Mouse (Mus musculus) heart, embryonic 10.5 days (tissue): ENCODE data around the gene Cdh12. TPM values are rescaled to one million over a fixed set of nuclear protein-coding genes. Genes with fewer than 3 reads are reported as not detected.
"Not testable (repeated sequence)": the region's sequence is repeated elsewhere in the genome, so short reads cannot be mapped to it uniquely, and the experiment has no call there.

Experiments used
- DNase-seq: peaks from one replicate; pipeline ENCODE4 v3.0.0-alpha.2; 2017; ENCODE audit warnings: low spot score
- H3K27ac ChIP-seq: fragments of 300-500 bp; sonication (generic); 2 replicates; pipeline ENCODE4 v1.5.1; 2016; ENCODE audit warnings: mild to moderate bottlenecking
- H3K27me3 ChIP-seq: fragments of 300-500 bp; sonication (generic); 2 replicates; pipeline ENCODE4 v1.6.1; 2016; ENCODE audit warnings: mild to moderate bottlenecking; ENCODE audit not compliant: poor library complexity, insufficient read depth, severe bottlenecking
- H3K36me3 ChIP-seq: fragments of 300-500 bp; sonication (generic); 2 replicates; pipeline ENCODE4 v1.6.1; 2016; ENCODE audit warnings: mild to moderate bottlenecking, moderate library complexity
- H3K4me1 ChIP-seq: fragments of 300-500 bp; sonication (generic); 2 replicates; pipeline ENCODE4 v1.6.1; 2016; ENCODE audit warnings: mild to moderate bottlenecking
- H3K4me3 ChIP-seq: fragments of 300-500 bp; sonication (generic); 2 replicates; pipeline ENCODE4 v1.5.1; 2016; ENCODE audit warnings: mild to moderate bottlenecking, moderate library complexity
- H3K9me3 ChIP-seq: fragments of 300-500 bp; sonication (generic); 2 replicates; pipeline ENCODE4 v1.6.1; 2016; ENCODE audit warnings: mild to moderate bottlenecking, moderate library complexity
- WGBS: fragments of 180-500 bp; shearing (Covaris S2); methylation state at CpG from one replicate; pipeline ENCODE4 v1.1.7; 2016; 5-methylcytosine and 5-hydroxymethylcytosine counted together
- polyA plus RNA-seq: library from polyadenylated mRNA; unstranded; fragments of >200 nt; fragmentation: Nextera tagmentation; extraction: Ambion mirVana; gene quantifications from 2 replicates; pipeline ENCODE4 v1.2.1, GENCODE M21; 2016

Cdh12 gene
- polyA plus RNA-seq, 1 experiment from 2014 or later = 0.03 TPM

- Histone ChIP-seq H3K4me1 (no peaks in the 10 kb centered on the region), H3K27ac (no peak overlapping the region), H3K9me3 (no peaks in the 10 kb centered on the region), H3K4me3 (no peak overlapping the region), H3K36me3 (no peaks in the 10 kb centered on the region), H3K27me3 (no peaks in the 10 kb centered on the region)
- DNase-seq = no peak
- 74% methylated on average over 4 of the region's 4 CpGs for WGBS
Observed at GRCm38 (mm10) chr15:21000541-21000940, 551.5 kb downstream of the Cdh12 start.

GRCm38 (mm10) chr15:21007931-21008330, 558.9 kb downstream of the Cdh12 start:
- no peaks in the 10 kb centered on the region for H3K4me1 ChIP-seq
- WGBS = 76% methylated on average over 2 of the region's 2 CpGs
- H3K4me3 ChIP-seq = no peak overlapping the region
- H3K27me3 ChIP-seq = no peaks in the 10 kb centered on the region
- no peaks in the 10 kb centered on the region for H3K9me3 ChIP-seq
- H3K27ac ChIP-seq = no peak overlapping the region
- no peaks in the 10 kb centered on the region for H3K36me3 ChIP-seq
- no peak for DNase-seq

- no peak overlapping the region for H3K27ac ChIP-seq
- no peak for DNase-seq
- no peak overlapping the region for H3K4me3 ChIP-seq
- H3K4me1 ChIP-seq = no peaks in the 10 kb centered on the region
- no peaks in the 10 kb centered on the region for H3K9me3 ChIP-seq
- H3K27me3 ChIP-seq = no peaks in the 10 kb centered on the region
- no peaks in the 10 kb centered on the region for H3K36me3 ChIP-seq
- 61% methylated on average over 1 of the region's 1 CpGs for WGBS
Observed at GRCm38 (mm10) chr15:21008487-21008886, 559.4 kb downstream of the Cdh12 start.

- no peak for DNase-seq
- H3K9me3 ChIP-seq = no peaks in the 10 kb centered on the region
- H3K27me3 ChIP-seq = no peaks in the 10 kb centered on the region
- WGBS = 71% methylated on average over 3 of the region's 3 CpGs
- H3K27ac ChIP-seq = no peak overlapping the region
- H3K36me3 ChIP-seq = no peaks in the 10 kb centered on the region
- no peaks in the 10 kb centered on the region for H3K4me1 ChIP-seq
- H3K4me3 ChIP-seq = no peak overlapping the region
Observed at GRCm38 (mm10) chr15:21008969-21009368, 559.9 kb downstream of the Cdh12 start.

- 71% methylated on average over 1 of the region's 1 CpGs for whole genome bisulfite sequencing
- Histone ChIP-seq H3K36me3 (no peaks in the 10 kb centered on the region), H3K9me3 (no peaks in the 10 kb centered on the region), H3K4me1 (no peaks in the 10 kb centered on the region), H3K27ac (no peak overlapping the region), H3K4me3 (no peak overlapping the region), H3K27me3 (no peaks in the 10 kb centered on the region)
- DNase-seq = no peak
Observed at GRCm38 (mm10) chr15:21063683-21064082, 614.6 kb downstream of the Cdh12 start.

- WGBS = 73% methylated on average over 2 of the region's 2 CpGs
- no peaks in the 10 kb centered on the region for H3K9me3 ChIP-seq
Observed at GRCm38 (mm10) chr15:21069264-21069663, 620.2 kb downstream of the Cdh12 start.

GRCm38 (mm10) chr15:21092824-21093223, 643.8 kb downstream of the Cdh12 start:
- H3K27me3 ChIP-seq = no peaks in the 10 kb centered on the region
- 95% methylated on average over 1 of the region's 1 CpGs for WGBS
- no peak overlapping the region for H3K27ac ChIP-seq
- no peaks in the 10 kb centered on the region for H3K4me1 ChIP-seq
- no peaks in the 10 kb centered on the region for H3K36me3 ChIP-seq
- H3K4me3 ChIP-seq = no peak overlapping the region
- no peak for DNase-seq
- no peaks in the 10 kb centered on the region for H3K9me3 ChIP-seq

More at GRCm38 (mm10) chr15:21069264-21069663, 620.2 kb downstream of the Cdh12 start:
- Histone ChIP-seq H3K27me3 (no peaks in the 10 kb centered on the region), H3K4me1 (no peaks in the 10 kb centered on the region), H3K4me3 (no peak overlapping the region), H3K27ac (no peak overlapping the region), H3K36me3 (no peaks in the 10 kb centered on the region)
- DNase-seq = no peak

- DNase-seq = no peak
- 16% methylated on average over 11 of the region's 11 CpGs for WGBS
- Histone ChIP-seq H3K36me3 (no peaks in the 10 kb centered on the region), H3K27ac (peak overlapping the region; percentile 19; the same call in 1 of the 2 replicates), H3K27me3 (no peaks in the 10 kb centered on the region), H3K4me1 (no peaks in the 10 kb centered on the region), H3K9me3 (no peaks in the 10 kb centered on the region), H3K4me3 (peak overlapping the region; percentile 52)
Observed at GRCm38 (mm10) chr15:21109009-21109841, 660.2 kb downstream of the Cdh12 start.

- DNase-seq = no peak
- H3K4me3 ChIP-seq = no peak overlapping the region
- 69% methylated on average over 4 of the region's 4 CpGs for WGBS
- H3K27ac ChIP-seq = no peak overlapping the region
- H3K27me3 ChIP-seq = no peaks in the 10 kb centered on the region
- no peaks in the 10 kb centered on the region for H3K4me1 ChIP-seq
- H3K9me3 ChIP-seq = no peaks in the 10 kb centered on the region
- no peaks in the 10 kb centered on the region for H3K36me3 ChIP-seq
Observed at GRCm38 (mm10) chr15:21109889-21110500, 660.9 kb downstream of the Cdh12 start.

- H3K4me3 ChIP-seq = peak overlapping the region; percentile 56
- DNase-seq = no peak
- H3K9me3 ChIP-seq = no peaks in the 10 kb centered on the region
- WGBS = 20% methylated on average over 23 of the region's 23 CpGs
- H3K4me1 ChIP-seq = no peaks in the 10 kb centered on the region
- no peaks in the 10 kb centered on the region for H3K36me3 ChIP-seq
- no peaks in the 10 kb centered on the region for H3K27me3 ChIP-seq
- H3K27ac ChIP-seq = no peak overlapping the region; the same call in 1 of the 2 replicates
Observed at GRCm38 (mm10) chr15:21110874-21111603, 662.0 kb downstream of the Cdh12 start.

GRCm38 (mm10) chr15:21114775-21115174, 665.7 kb downstream of the Cdh12 start:
- 100% methylated on average over 1 of the region's 2 CpGs for WGBS

GRCm38 (mm10) chr15:21130660-21131059, 681.6 kb downstream of the Cdh12 start:
- DNase-seq = no peak
- Histone ChIP-seq H3K4me1 (no peaks in the 10 kb centered on the region), H3K27ac (no peak overlapping the region)

More at GRCm38 (mm10) chr15:21114775-21115174, 665.7 kb downstream of the Cdh12 start:
- H3K27me3 ChIP-seq, DNase-seq, H3K27ac ChIP-seq, H3K4me1 ChIP-seq, H3K36me3 ChIP-seq, H3K4me3 ChIP-seq, H3K9me3 ChIP-seq: not testable (repeated sequence)

GRCm38 (mm10) chr15:21132999-21133398, 683.9 kb downstream of the Cdh12 start:
- no peak for DNase-seq
- Histone ChIP-seq H3K36me3 (no peaks in the 10 kb centered on the region), H3K27me3 (no peaks in the 10 kb centered on the region)

More at GRCm38 (mm10) chr15:21130660-21131059, 681.6 kb downstream of the Cdh12 start:
- H3K9me3 ChIP-seq = no peaks in the 10 kb centered on the region
- no peaks in the 10 kb centered on the region for H3K27me3 ChIP-seq
- no peaks in the 10 kb centered on the region for H3K36me3 ChIP-seq
- no peak overlapping the region for H3K4me3 ChIP-seq

More at GRCm38 (mm10) chr15:21132999-21133398, 683.9 kb downstream of the Cdh12 start:
- Histone ChIP-seq H3K4me1 (no peaks in the 10 kb centered on the region), H3K27ac (no peak overlapping the region), H3K4me3 (no peak overlapping the region), H3K9me3 (no peaks in the 10 kb centered on the region)
